Mouse (Mus musculus) embryo, embryonic 10 days (tissue): ENCODE results near the gene Epdr1.

Experiments
- DNase-seq: peaks from one replicate; pipeline ENCODE4 v3.0.0-alpha.2; 2015; ENCODE audit warnings: low spot score

Gene Epdr1

GRCm38 (mm10) chr13:19619216-19619927, at the start of gene Epdr1:
Epdr1 (minus strand) TSS chr13:19619927.
- peak; percentile 89 for DNase-seq

GRCm38 (mm10) chr13:19668355-19669140, 48.8 kb upstream of the Epdr1 start:
- no peak for DNase-seq

- no peak for DNase-seq
Observed at GRCm38 (mm10) chr13:19652405-19652804, 32.7 kb upstream of the Epdr1 start.

- no peak for DNase-seq
Observed at GRCm38 (mm10) chr13:19649824-19650223, 30.1 kb upstream of the Epdr1 start.

- DNase-seq = peak; percentile 18
Observed at GRCm38 (mm10) chr13:19644225-19644624, 24.5 kb upstream of the Epdr1 start.

- no peak for DNase-seq
Observed at GRCm38 (mm10) chr13:19643519-19643918, 23.8 kb upstream of the Epdr1 start.

- DNase-seq = no peak
Observed at GRCm38 (mm10) chr13:19640203-19640851, 20.6 kb upstream of the Epdr1 start.

- DNase-seq = peak; percentile 46
Observed at GRCm38 (mm10) chr13:19636131-19636530, 16.4 kb upstream of the Epdr1 start.

- DNase-seq = no peak
Observed at GRCm38 (mm10) chr13:19630768-19631709, 11.3 kb upstream of the Epdr1 start.

GRCm38 (mm10) chr13:19626473-19626872, 6.7 kb upstream of the Epdr1 start:
- no peak for DNase-seq

- DNase-seq = no peak
Observed at GRCm38 (mm10) chr13:19624632-19625320, 5.0 kb upstream of the Epdr1 start.

GRCm38 (mm10) chr13:19623228-19623905, 3.6 kb upstream of the Epdr1 start:
- peak; percentile 27 for DNase-seq

- peak; percentile 77 for DNase-seq
Observed at GRCm38 (mm10) chr13:19622573-19623227, 3.0 kb upstream of the Epdr1 start, which contains the start of gene Sfrp4. Sfrp4 (plus strand) TSS chr13:19623104.

GRCm38 (mm10) chr13:19618841-19619215, 899 bp downstream of the Epdr1 start:
- peak; percentile 41 for DNase-seq

GRCm38 (mm10) chr13:19618081-19618480, 1.6 kb downstream of the Epdr1 start:
- no peak for DNase-seq

GRCm38 (mm10) chr13:19614311-19614710, 5.4 kb downstream of the Epdr1 start:
- DNase-seq = no peak

GRCm38 (mm10) chr13:19613426-19613825, 6.3 kb downstream of the Epdr1 start:
- DNase-seq = no peak

- DNase-seq = no peak
Observed at GRCm38 (mm10) chr13:19612963-19613362, 6.8 kb downstream of the Epdr1 start.

- DNase-seq = no peak
Observed at GRCm38 (mm10) chr13:19612348-19612747, 7.4 kb downstream of the Epdr1 start.

GRCm38 (mm10) chr13:19608120-19608519, 11.6 kb downstream of the Epdr1 start:
- no peak for DNase-seq
